Comparison of ENCODE assay signal across 30 mouse cellular contexts in genomic region chr16:10728886-10729285, GRCm38 (mm10). TPM values are rescaled to one million over a fixed set of nuclear protein-coding genes. Genes with fewer than 3 reads are reported as not detected.
"Had no signal": no experiment of that assay in that cellular context is flagged by ENCODE, and none has a peak within 500 bp of the region (broad histone marks: within the 10 kb centered on the region; RNA-seq: fewer than 3 reads in every experiment).

No protein-coding gene starts in this region.

- H3K4me2 ChIP-seq: limb, embryonic 13.5 days; liver, embryonic 12.5 days; liver, embryonic 15.5 days; lung, embryonic 15.5 days; midbrain, embryonic 12.5 days had no signal

- H3K9ac ChIP-seq: limb, embryonic 13.5 days; liver, embryonic 12.5 days; liver, embryonic 15.5 days; lung, embryonic 15.5 days; midbrain, embryonic 12.5 days had no signal

- ATAC-seq: inflammation-experienced regulatory T-cells, adult 6 months; intestine, embryonic 16.5 days; liver, embryonic 12.5 days had no signal

- H3K4me3 ChIP-seq: left cerebral cortex, adult 2 months; limb, embryonic 13.5 days; liver, embryonic 12.5 days; liver, embryonic 15.5 days; lung, embryonic 15.5 days; megakaryocyte, embryonic 14.5 days; midbrain, embryonic 12.5 days; myocyte had no signal

- H3K27me3 ChIP-seq: liver, embryonic 15.5 days; lung, embryonic 15.5 days; midbrain, embryonic 12.5 days had no signal

- DNase-seq: kidney, adult 2 months; kidney, postnatal 10 days; kidney, postnatal 36 days; layer of hippocampus, postnatal 36 days; liver; lung, adult 18-20 months; lung, postnatal 10 days; lung, postnatal 36 days; thymus, adult 18-20 months; thymus, postnatal 36 days had no signal

- H3K9me3 ChIP-seq: limb, embryonic 13.5 days; liver, embryonic 12.5 days; liver, embryonic 15.5 days; lung, embryonic 15.5 days; megakaryocyte, embryonic 14.5 days; midbrain, embryonic 12.5 days had no signal

- H3K36me3 ChIP-seq: liver, embryonic 12.5 days; liver, embryonic 15.5 days; lung, embryonic 15.5 days; midbrain, embryonic 12.5 days had no signal

- H3K27ac ChIP-seq: left cerebral cortex, adult 2 months; limb, embryonic 13.5 days; liver, embryonic 12.5 days; liver, embryonic 15.5 days; midbrain, embryonic 12.5 days had no signal

RNA-seq across cellular contexts. Expression of gene Tnp2, which starts 59.6 kb away (rescaled TPM):
- total RNA-seq: layer of hippocampus, adult 8-10 months; layer of hippocampus, postnatal 10 days; layer of hippocampus, postnatal 36 days; left cerebral cortex, adult 2 months; left cerebral cortex, postnatal 10 days; left cerebral cortex, postnatal 36 days; monocyte, adult 5-6 weeks had no signal
- polyA plus RNA-seq: intestine, embryonic 16.5 days; kidney, embryonic 14.5 days; limb, embryonic 13.5 days; liver, embryonic 12.5 days; liver, embryonic 15.5 days; lung, embryonic 15.5 days; midbrain, embryonic 12.5 days; neural tube, embryonic 11.5 days; small intestine, adult 2 months; stomach, embryonic 16.5 days; urinary bladder, adult 2 months had no signal
